23 mouse cellular contexts compared by ENCODE assay signal in the genomic region with DNA sequence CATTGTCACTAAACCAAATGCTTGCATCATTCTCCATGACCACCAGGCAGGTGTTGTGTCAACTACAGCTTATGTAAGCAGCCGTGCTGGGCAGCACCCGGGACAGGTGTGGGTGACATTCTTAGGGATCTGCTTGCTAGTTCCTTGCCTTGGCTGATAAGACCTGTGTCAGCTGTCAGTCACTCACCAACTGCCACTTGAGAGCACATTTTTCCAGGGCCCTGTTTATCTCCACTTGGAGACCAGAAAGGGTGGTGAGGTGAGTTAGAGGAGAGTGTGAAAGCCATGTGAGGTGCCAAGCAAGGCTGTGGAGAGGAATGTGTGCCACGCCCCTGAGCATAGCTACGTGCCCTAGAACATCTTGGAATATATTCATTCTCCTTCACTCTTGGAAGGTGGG.
DNase-seq lines count a peak whose midpoint lies in the region; ATAC-seq lines count a peak whose summit lies in the region.
"Had no signal": no experiment of that assay in that cellular context is flagged by ENCODE, and none has a peak within 500 bp of the region (broad histone marks: within the 10 kb centered on the region; RNA-seq: fewer than 3 reads in every experiment).

No protein-coding gene starts in this region.

- DNase-seq in heart, adult 11 months = peak; percentile 94
- no peak for DNase-seq in heart, postnatal 25 days (ENCODE audit: low spot score)
- peak; percentile 33 for DNase-seq in heart, postnatal 4 days
- no peak for DNase-seq in layer of hippocampus, adult 8-10 months (ENCODE audit: low spot score in 2 of 2)
- DNase-seq in adrenal gland, postnatal 10 days = no peak
- DNase-seq in ovary, adult 18-20 months (ENCODE audit: low spot score) = no peak
- DNase-seq: adrenal gland, postnatal 25 days; cerebellum, adult 11 months; cerebellum, postnatal 10 days; gastrocnemius, postnatal 25 days; kidney, adult 2 months; kidney, postnatal 10 days; spleen, adult 18-20 months; thymus, adult 18-20 months had no signal

- ATAC-seq in megakaryocyte, adult 5-6 weeks (ENCODE audit: poor library complexity, severe bottlenecking) = no peak
- ATAC-seq: activated CD4-positive, CD25-positive, alpha-beta regulatory T cell, adult 4 months; forebrain, embryonic 14.5 days; hindbrain, postnatal 0 days; Patski had no signal

- intact Hi-C loops in heart, postnatal 25 days (cut with DNase I) = no loop called here

- no peaks in the 10 kb centered on the region for H3K27me3 ChIP-seq in megakaryocyte, embryonic 14.5 days (replicated peaks)
- H3K27me3 ChIP-seq: embryonic facial prominence, embryonic 13.5 days; midbrain, embryonic 12.5 days; neural tube, embryonic 12.5 days; Patski had no signal

- no peaks in the 10 kb centered on the region for H3K4me1 ChIP-seq in megakaryocyte, embryonic 14.5 days
- H3K4me1 ChIP-seq: embryonic facial prominence, embryonic 13.5 days; midbrain, embryonic 12.5 days; neural tube, embryonic 12.5 days had no signal

- no peaks in the 10 kb centered on the region for H3K36me3 ChIP-seq in megakaryocyte, embryonic 14.5 days (replicated peaks; ENCODE audit: low read length)
- H3K36me3 ChIP-seq: embryonic facial prominence, embryonic 13.5 days; midbrain, embryonic 12.5 days; neural tube, embryonic 12.5 days had no signal

- H3K4me3 ChIP-seq in megakaryocyte, embryonic 14.5 days (replicated peaks) = peak overlapping the region; percentile 20
- H3K4me3 ChIP-seq: embryonic facial prominence, embryonic 13.5 days; midbrain, embryonic 12.5 days; neural tube, embryonic 12.5 days had no signal

- peaks cover 72% of the 10 kb centered on the region for H3K9me3 ChIP-seq in megakaryocyte, embryonic 14.5 days
- H3K9me3 ChIP-seq: embryonic facial prominence, embryonic 13.5 days; midbrain, embryonic 12.5 days; neural tube, embryonic 12.5 days had no signal

Comparison
In these comparisons a context has a peak if more than half of its experiments do, and no peak if none do; other contexts are left out.
1. DNase-seq: peak in heart, adult 11 months (single experiment) and heart, postnatal 4 days (single experiment); none in heart, postnatal 25 days (single experiment), layer of hippocampus, adult 8-10 months (0 of 2), adrenal gland, postnatal 10 days (single experiment) and ovary, adult 18-20 months (single experiment).